Mouse (Mus musculus): Measurements from ENCODE around the gene Nfib. TPM values are rescaled to one million over a fixed set of nuclear protein-coding genes. Genes with fewer than 3 reads are reported as not detected.

The Nfib gene
- polyA plus RNA-seq, 1 experiment: 4.1 TPM

GRCm38 (mm10) chr4:82502012-82502411 lies 203.5 kb downstream of the Nfib start:
- H3K4me3 ChIP-seq (replicated peaks; ENCODE audit: control insufficient read depth, low read depth, low read length): no peak overlapping the region
- no peaks in the 10 kb centered on the region for H3K4me1 ChIP-seq (ENCODE audit: control insufficient read depth, insufficient read depth, low read length)
- no peak overlapping the region for H3K27ac ChIP-seq (ENCODE audit: control insufficient read depth, insufficient read depth, low read depth, low read length, poor library complexity)
- WGBS: 79% methylated on average over 5 of the region's 5 CpGs
- TF ChIP-seq POLR2A (IDR thresholded peaks at IDR 0.05; ENCODE audit: borderline replicate concordance, control insufficient read depth, low read depth, low read length): no peak
- TF ChIP-seq CTCF (IDR thresholded peaks at IDR 0.05; ENCODE audit: control insufficient read depth, insufficient read depth, low read length): no peak

DNA sequence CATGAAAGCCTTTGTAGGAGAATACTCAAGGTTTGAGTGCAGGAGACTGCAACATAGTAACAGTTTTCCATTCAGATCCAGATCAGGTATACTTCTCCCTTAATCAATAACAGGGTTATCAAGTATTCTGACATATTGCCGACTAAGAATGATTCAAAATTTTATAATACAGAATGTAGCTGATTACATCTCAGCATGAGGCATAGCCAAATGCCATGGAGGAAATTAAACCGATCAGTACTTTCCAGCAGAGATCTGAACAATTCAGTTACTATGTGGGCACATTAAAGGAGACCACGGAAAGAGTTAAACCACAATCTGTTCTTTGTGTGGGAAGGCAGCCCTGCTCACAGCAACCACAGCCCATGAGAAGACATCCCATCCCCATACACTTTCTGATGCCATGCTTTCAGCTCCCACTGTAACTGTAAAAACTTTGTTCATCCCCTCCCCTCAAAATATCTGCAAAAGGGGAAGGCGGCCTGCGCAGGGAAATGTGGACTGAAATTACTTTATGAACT lies 204.9 kb downstream of the Nfib start:
- TF ChIP-seq POLR2A (IDR thresholded peaks at IDR 0.05; ENCODE audit: borderline replicate concordance, control insufficient read depth, low read depth, low read length): no peak
- TF ChIP-seq CTCF (IDR thresholded peaks at IDR 0.05; ENCODE audit: control insufficient read depth, insufficient read depth, low read length): no peak
- no peak overlapping the region for H3K27ac ChIP-seq (ENCODE audit: control insufficient read depth, insufficient read depth, low read depth, low read length, poor library complexity)
- H3K4me3 ChIP-seq (replicated peaks; ENCODE audit: control insufficient read depth, low read depth, low read length): no peak overlapping the region
- 15% methylated on average over 5 of the region's 5 CpGs for WGBS
- H3K4me1 ChIP-seq (ENCODE audit: control insufficient read depth, insufficient read depth, low read length): no peaks in the 10 kb centered on the region

DNA sequence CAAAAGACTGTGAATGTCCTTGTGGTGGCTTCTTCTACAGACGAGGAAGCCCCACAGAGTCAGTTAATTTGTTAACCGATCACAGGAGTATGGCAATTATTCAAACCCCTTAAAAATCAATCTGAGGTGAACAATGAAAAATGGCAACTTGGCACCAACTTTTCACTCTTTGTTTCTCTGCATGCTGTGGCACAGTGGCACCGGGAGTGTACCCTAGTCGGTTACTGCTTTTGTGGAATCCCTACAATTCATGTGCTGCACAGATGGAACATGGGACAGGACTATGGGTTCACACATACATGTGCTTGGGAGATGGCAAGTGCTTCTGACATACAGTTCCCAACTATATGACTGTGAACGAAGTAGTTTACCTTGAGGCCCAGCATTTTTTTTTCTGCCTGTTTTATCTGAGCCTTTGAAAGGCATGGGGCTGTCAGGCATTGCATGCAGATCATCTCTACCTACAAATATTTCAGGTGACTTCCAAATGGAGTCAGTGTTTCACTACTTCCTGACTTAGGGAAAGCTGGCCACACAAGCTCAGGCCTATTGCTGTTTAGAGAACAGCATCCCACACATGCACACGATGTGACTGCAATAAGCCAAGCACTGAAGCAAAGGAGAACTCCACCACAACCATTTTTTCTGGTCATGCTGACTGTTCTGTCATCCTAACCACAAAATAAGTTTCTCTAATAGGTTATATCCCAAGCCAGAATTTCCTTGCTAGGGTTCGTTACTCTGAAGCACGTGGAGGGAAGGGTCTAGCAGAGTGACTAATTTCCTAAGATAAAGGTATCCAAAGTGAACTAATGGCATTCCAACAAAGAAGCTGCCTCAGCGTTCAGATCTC lies 205.6 kb downstream of the Nfib start:
- no peaks in the 10 kb centered on the region for H3K4me1 ChIP-seq (ENCODE audit: control insufficient read depth, insufficient read depth, low read length)
- 58% methylated on average over 9 of the region's 9 CpGs for WGBS
- TF ChIP-seq CTCF (IDR thresholded peaks at IDR 0.05; ENCODE audit: control insufficient read depth, insufficient read depth, low read length): no peak
- TF ChIP-seq POLR2A (IDR thresholded peaks at IDR 0.05; ENCODE audit: borderline replicate concordance, control insufficient read depth, low read depth, low read length): no peak
- no peak overlapping the region for H3K4me3 ChIP-seq (replicated peaks; ENCODE audit: control insufficient read depth, low read depth, low read length)
- H3K27ac ChIP-seq (ENCODE audit: control insufficient read depth, insufficient read depth, low read depth, low read length, poor library complexity): no peak overlapping the region

- Histone ChIP-seq H3K27ac (ENCODE audit: control insufficient read depth, insufficient read depth, low read depth, low read length, poor library complexity) (no peak overlapping the region), H3K4me3 (replicated peaks; ENCODE audit: control insufficient read depth, low read depth, low read length) (no peak overlapping the region), H3K4me1 (ENCODE audit: control insufficient read depth, insufficient read depth, low read length) (no peaks in the 10 kb centered on the region)
- TF ChIP-seq CTCF (IDR thresholded peaks at IDR 0.05; ENCODE audit: control insufficient read depth, insufficient read depth, low read length) (no peak), POLR2A (IDR thresholded peaks at IDR 0.05; ENCODE audit: borderline replicate concordance, control insufficient read depth, low read depth, low read length) (no peak)
- 78% methylated on average over 5 of the region's 5 CpGs for WGBS
Observed at GRCm38 (mm10) chr4:82499238-82499637, 206.3 kb downstream of the Nfib start.

- H3K4me1 ChIP-seq (ENCODE audit: control insufficient read depth, insufficient read depth, low read length): no peaks in the 10 kb centered on the region
- H3K4me3 ChIP-seq (replicated peaks; ENCODE audit: control insufficient read depth, low read depth, low read length): no peak overlapping the region
- no peak for TF ChIP-seq POLR2A (IDR thresholded peaks at IDR 0.05; ENCODE audit: borderline replicate concordance, control insufficient read depth, low read depth, low read length)
- TF ChIP-seq CTCF (IDR thresholded peaks at IDR 0.05; ENCODE audit: control insufficient read depth, insufficient read depth, low read length): no peak
- 85% methylated on average over 26 of the region's 26 CpGs for WGBS
- no peak overlapping the region for H3K27ac ChIP-seq (ENCODE audit: control insufficient read depth, insufficient read depth, low read depth, low read length, poor library complexity)
Observed at GRCm38 (mm10) chr4:82497671-82498631, 207.6 kb downstream of the Nfib start.

DNA sequence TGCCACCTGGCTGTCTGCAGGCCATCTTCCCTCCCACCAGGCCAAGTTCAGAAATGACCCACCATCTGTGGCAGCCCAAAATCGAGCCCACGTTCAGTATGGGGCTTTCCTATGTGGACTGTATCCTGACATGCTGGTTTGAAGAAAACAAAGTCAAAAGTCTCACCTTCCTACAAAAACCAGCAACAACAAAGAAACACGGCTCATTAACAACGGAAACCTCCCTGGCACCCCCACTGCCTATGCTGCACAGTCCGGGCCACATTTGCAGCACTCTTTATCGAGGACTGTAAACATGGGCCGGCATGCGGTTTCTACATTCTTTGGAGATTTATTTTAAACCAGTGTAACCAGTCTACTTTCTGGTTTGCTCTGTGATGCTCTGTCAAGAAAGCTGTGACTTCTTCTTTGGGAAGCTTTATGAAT lies 208.4 kb downstream of the Nfib start:
- Histone ChIP-seq H3K4me3 (replicated peaks; ENCODE audit: control insufficient read depth, low read depth, low read length) (no peak overlapping the region), H3K4me1 (ENCODE audit: control insufficient read depth, insufficient read depth, low read length) (no peaks in the 10 kb centered on the region), H3K27ac (ENCODE audit: control insufficient read depth, insufficient read depth, low read depth, low read length, poor library complexity) (no peak overlapping the region)
- 89% methylated on average over 8 of the region's 8 CpGs for WGBS
- TF ChIP-seq POLR2A (IDR thresholded peaks at IDR 0.05; ENCODE audit: borderline replicate concordance, control insufficient read depth, low read depth, low read length) (no peak), CTCF (IDR thresholded peaks at IDR 0.05; ENCODE audit: control insufficient read depth, insufficient read depth, low read length) (no peak)

- Histone ChIP-seq H3K4me1 (ENCODE audit: control insufficient read depth, insufficient read depth, low read length) (no peaks in the 10 kb centered on the region), H3K27ac (ENCODE audit: control insufficient read depth, insufficient read depth, low read depth, low read length, poor library complexity) (no peak overlapping the region), H3K4me3 (replicated peaks; ENCODE audit: control insufficient read depth, low read depth, low read length) (no peak overlapping the region)
- 82% methylated on average over 5 of the region's 5 CpGs for WGBS
- TF ChIP-seq CTCF (IDR thresholded peaks at IDR 0.05; ENCODE audit: control insufficient read depth, insufficient read depth, low read length) (no peak), POLR2A (IDR thresholded peaks at IDR 0.05; ENCODE audit: borderline replicate concordance, control insufficient read depth, low read depth, low read length) (no peak)
Observed at GRCm38 (mm10) chr4:82496383-82496782, 209.2 kb downstream of the Nfib start.

GRCm38 (mm10) chr4:82495605-82496004 lies 209.9 kb downstream of the Nfib start:
- 86% methylated on average over 6 of the region's 6 CpGs for WGBS
- H3K4me1 ChIP-seq (ENCODE audit: control insufficient read depth, insufficient read depth, low read length): no peaks in the 10 kb centered on the region
- no peak overlapping the region for H3K27ac ChIP-seq (ENCODE audit: control insufficient read depth, insufficient read depth, low read depth, low read length, poor library complexity)
- H3K4me3 ChIP-seq (replicated peaks; ENCODE audit: control insufficient read depth, low read depth, low read length): no peak overlapping the region
- TF ChIP-seq POLR2A (IDR thresholded peaks at IDR 0.05; ENCODE audit: borderline replicate concordance, control insufficient read depth, low read depth, low read length) (no peak), CTCF (IDR thresholded peaks at IDR 0.05; ENCODE audit: control insufficient read depth, insufficient read depth, low read length) (no peak)

Data from bone marrow, adult 2 months (tissue).